Mouse (Mus musculus): Measurements from ENCODE around the gene Ccn2. TPM values are rescaled to one million over a fixed set of nuclear protein-coding genes. Genes with fewer than 3 reads are reported as not detected.

Gene Ccn2
- polyA plus RNA-seq, 1 experiment from 2014 or later, result 0.84 TPM

DNA sequence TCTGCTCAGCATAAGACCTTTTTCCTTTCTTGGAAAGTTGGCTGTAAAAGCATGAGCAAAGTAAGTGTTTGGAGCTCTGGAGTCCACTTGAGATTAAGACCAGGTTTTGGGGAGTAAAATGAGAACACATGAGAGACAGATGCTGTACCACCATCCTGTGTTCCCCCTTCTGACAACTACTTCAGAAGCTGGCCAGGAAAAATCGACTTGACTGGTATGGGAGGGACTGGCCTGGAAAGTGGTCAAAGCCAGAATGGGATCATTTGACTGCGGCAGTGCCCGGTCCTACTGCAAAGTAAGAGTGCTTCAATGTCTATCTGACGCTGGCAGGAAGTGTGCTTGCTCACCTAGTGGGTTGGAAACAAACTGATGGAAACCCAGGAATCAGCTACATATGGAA, 6.4 kb upstream of the Ccn2 start:
- H3K4me1 ChIP-seq (ENCODE audit: control insufficient read depth, insufficient read depth, low read length), result no peaks in the 10 kb centered on the region
- no peak for ATAC-seq (ENCODE audit: low read depth)
- 82% methylated on average over 4 of the region's 4 CpGs for WGBS
- H3K36me3 ChIP-seq (ENCODE audit: control insufficient read depth, insufficient read depth, low read length), result no peaks in the 10 kb centered on the region
- H3K4me3 ChIP-seq (ENCODE audit: low read depth, low read length), result no peak overlapping the region
- no peak overlapping the region for H3K9ac ChIP-seq (replicated peaks; ENCODE audit: low read depth, low read length)
- no peaks in the 10 kb centered on the region for H3K27me3 ChIP-seq (ENCODE audit: control insufficient read depth, insufficient read depth, low read length)
- H3K9me3 ChIP-seq (ENCODE audit: control insufficient read depth, low read length), result no peaks in the 10 kb centered on the region
- H3K27ac ChIP-seq (ENCODE audit: low read depth, low read length), result no peak overlapping the region
- no peak overlapping the region for H3K4me2 ChIP-seq (ENCODE audit: low read depth, low read length)

DNA sequence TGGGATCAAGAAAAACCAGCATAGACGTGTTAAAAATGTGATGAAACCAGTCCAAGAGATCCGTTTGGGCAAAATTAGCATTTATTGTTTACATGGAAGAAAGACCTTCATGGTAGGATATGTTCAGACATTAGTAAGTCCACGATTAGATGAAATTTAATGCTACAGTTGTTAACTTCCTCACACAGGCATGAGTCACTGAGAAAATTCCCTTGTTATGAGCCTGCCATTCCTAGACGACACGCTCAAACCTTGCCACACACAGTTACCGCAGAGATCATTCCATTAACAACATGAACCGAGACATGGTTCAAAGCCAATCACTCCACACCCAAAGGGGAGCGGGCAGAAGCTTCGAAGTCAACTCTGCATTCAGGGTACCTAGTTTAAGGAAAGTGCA, 6.0 kb upstream of the Ccn2 start:
- H3K4me3 ChIP-seq (ENCODE audit: low read depth, low read length), result no peak overlapping the region
- ATAC-seq (ENCODE audit: low read depth), result no peak
- H3K9ac ChIP-seq (replicated peaks; ENCODE audit: low read depth, low read length), result no peak overlapping the region
- no peak overlapping the region for H3K27ac ChIP-seq (ENCODE audit: low read depth, low read length)
- no peak overlapping the region for H3K4me2 ChIP-seq (ENCODE audit: low read depth, low read length)
- no peaks in the 10 kb centered on the region for H3K9me3 ChIP-seq (ENCODE audit: control insufficient read depth, low read length)
- no peaks in the 10 kb centered on the region for H3K27me3 ChIP-seq (ENCODE audit: control insufficient read depth, insufficient read depth, low read length)
- no peaks in the 10 kb centered on the region for H3K4me1 ChIP-seq (ENCODE audit: control insufficient read depth, insufficient read depth, low read length)
- H3K36me3 ChIP-seq (ENCODE audit: control insufficient read depth, insufficient read depth, low read length), result no peaks in the 10 kb centered on the region
- 91% methylated on average over 9 of the region's 9 CpGs for WGBS

DNA sequence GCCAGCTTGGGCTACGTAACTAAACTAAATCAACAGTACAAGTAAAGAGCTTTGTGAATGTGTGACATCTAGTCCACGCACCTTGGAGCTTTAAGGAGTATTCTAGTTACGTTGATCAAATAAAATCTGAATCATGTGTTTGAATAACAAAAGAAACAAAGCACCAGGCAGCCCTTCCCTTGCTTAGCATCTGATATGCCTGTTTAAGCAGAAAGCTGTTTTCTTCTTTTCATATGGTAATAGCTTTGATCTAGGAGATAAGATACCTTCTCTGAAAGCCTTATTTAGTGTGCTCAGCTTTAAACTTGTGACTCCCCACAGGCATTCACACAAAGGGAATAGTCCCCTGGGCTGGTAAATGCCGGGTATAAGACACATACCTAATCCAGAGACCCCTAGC, 4.7 kb upstream of the Ccn2 start:
- H3K27me3 ChIP-seq (ENCODE audit: control insufficient read depth, insufficient read depth, low read length), result no peaks in the 10 kb centered on the region
- H3K9ac ChIP-seq (replicated peaks; ENCODE audit: low read depth, low read length), result no peak overlapping the region
- WGBS, result 40% methylated on average over 4 of the region's 4 CpGs
- H3K4me2 ChIP-seq (ENCODE audit: low read depth, low read length), result no peak overlapping the region
- ATAC-seq (ENCODE audit: low read depth), result no peak
- H3K36me3 ChIP-seq (ENCODE audit: control insufficient read depth, insufficient read depth, low read length), result no peaks in the 10 kb centered on the region
- H3K27ac ChIP-seq (ENCODE audit: low read depth, low read length), result no peak overlapping the region
- H3K4me3 ChIP-seq (ENCODE audit: low read depth, low read length), result no peak overlapping the region
- no peaks in the 10 kb centered on the region for H3K9me3 ChIP-seq (ENCODE audit: control insufficient read depth, low read length)
- H3K4me1 ChIP-seq (ENCODE audit: control insufficient read depth, insufficient read depth, low read length), result no peaks in the 10 kb centered on the region

DNA sequence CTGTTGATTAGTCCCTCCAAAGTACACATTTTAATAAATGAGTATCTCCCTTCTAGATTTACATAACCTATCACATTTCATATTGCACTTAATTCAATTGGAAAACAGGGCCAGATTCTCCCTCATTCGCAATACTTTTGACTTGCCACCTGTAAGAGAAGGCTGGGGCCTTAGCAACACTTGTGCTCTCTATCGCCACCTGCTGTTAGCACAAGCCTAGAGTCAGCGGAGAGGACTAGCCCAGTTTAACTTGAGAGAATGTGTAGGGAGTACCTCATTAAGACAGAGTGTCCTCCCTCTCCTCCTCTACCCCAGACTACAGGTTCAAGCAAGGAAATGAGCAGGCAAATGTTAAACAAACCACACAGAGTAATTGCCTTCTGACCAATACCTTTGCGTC, 4.1 kb upstream of the Ccn2 start:
- no peaks in the 10 kb centered on the region for H3K9me3 ChIP-seq (ENCODE audit: control insufficient read depth, low read length)
- no peak overlapping the region for H3K4me3 ChIP-seq (ENCODE audit: low read depth, low read length)
- no peaks in the 10 kb centered on the region for H3K27me3 ChIP-seq (ENCODE audit: control insufficient read depth, insufficient read depth, low read length)
- H3K27ac ChIP-seq (ENCODE audit: low read depth, low read length), result no peak overlapping the region
- H3K36me3 ChIP-seq (ENCODE audit: control insufficient read depth, insufficient read depth, low read length), result no peaks in the 10 kb centered on the region
- peaks cover 3% of the 10 kb centered on the region; the same call in 1 of the 2 replicates for H3K4me1 ChIP-seq (ENCODE audit: control insufficient read depth, insufficient read depth, low read length)
- ATAC-seq (ENCODE audit: low read depth), result peak; percentile 50; the same call in 1 of the 2 replicates
- 16% methylated on average over 4 of the region's 4 CpGs for WGBS
- no peak overlapping the region for H3K4me2 ChIP-seq (ENCODE audit: low read depth, low read length)
- H3K9ac ChIP-seq (replicated peaks; ENCODE audit: low read depth, low read length), result no peak overlapping the region

DNA sequence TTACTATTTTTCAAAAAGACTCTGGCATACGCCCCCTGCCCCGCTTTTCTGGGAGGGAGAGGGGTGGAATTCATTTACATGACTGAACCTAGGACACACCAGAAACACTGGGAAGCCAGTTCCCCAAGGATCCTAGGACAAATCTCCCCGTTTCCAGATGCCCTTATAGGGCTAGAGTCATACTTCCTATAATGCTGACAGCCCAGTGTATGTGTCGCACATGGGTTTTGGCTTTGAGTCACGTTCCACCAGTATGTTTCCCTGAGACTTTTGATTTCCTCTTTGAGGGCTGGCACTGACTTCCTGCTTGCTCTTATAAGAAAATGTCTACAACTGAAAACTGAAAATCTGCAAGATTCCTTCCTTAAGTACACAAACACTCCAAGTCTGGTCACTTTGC, 3.5 kb upstream of the Ccn2 start:
- H3K4me2 ChIP-seq (ENCODE audit: low read depth, low read length), result no peak overlapping the region
- WGBS, result 75% methylated on average over 5 of the region's 5 CpGs
- no peak overlapping the region for H3K9ac ChIP-seq (replicated peaks; ENCODE audit: low read depth, low read length)
- no peaks in the 10 kb centered on the region for H3K36me3 ChIP-seq (ENCODE audit: control insufficient read depth, insufficient read depth, low read length)
- H3K27ac ChIP-seq (ENCODE audit: low read depth, low read length), result no peak overlapping the region
- peaks cover 5% of the 10 kb centered on the region; the same call in 1 of the 2 replicates for H3K4me1 ChIP-seq (ENCODE audit: control insufficient read depth, insufficient read depth, low read length)
- no peak for ATAC-seq (ENCODE audit: low read depth)
- H3K4me3 ChIP-seq (ENCODE audit: low read depth, low read length), result no peak overlapping the region
- H3K27me3 ChIP-seq (ENCODE audit: control insufficient read depth, insufficient read depth, low read length), result no peaks in the 10 kb centered on the region
- H3K9me3 ChIP-seq (ENCODE audit: control insufficient read depth, low read length), result no peaks in the 10 kb centered on the region

GRCm38 (mm10) chr10:24592318-24592717, 2.9 kb upstream of the Ccn2 start:
- no peaks in the 10 kb centered on the region for H3K36me3 ChIP-seq (ENCODE audit: control insufficient read depth, insufficient read depth, low read length)
- peaks cover 5% of the 10 kb centered on the region; the same call in 1 of the 2 replicates for H3K4me1 ChIP-seq (ENCODE audit: control insufficient read depth, insufficient read depth, low read length)
- no peaks in the 10 kb centered on the region for H3K27me3 ChIP-seq (ENCODE audit: control insufficient read depth, insufficient read depth, low read length)
- H3K9me3 ChIP-seq (ENCODE audit: control insufficient read depth, low read length), result no peaks in the 10 kb centered on the region
- no peak overlapping the region for H3K9ac ChIP-seq (replicated peaks; ENCODE audit: low read depth, low read length)
- 80% methylated on average over 2 of the region's 2 CpGs for WGBS
- ATAC-seq (ENCODE audit: low read depth), result no peak
- H3K4me2 ChIP-seq (ENCODE audit: low read depth, low read length), result no peak overlapping the region
- H3K27ac ChIP-seq (ENCODE audit: low read depth, low read length), result no peak overlapping the region
- H3K4me3 ChIP-seq (ENCODE audit: low read depth, low read length), result no peak overlapping the region

DNA sequence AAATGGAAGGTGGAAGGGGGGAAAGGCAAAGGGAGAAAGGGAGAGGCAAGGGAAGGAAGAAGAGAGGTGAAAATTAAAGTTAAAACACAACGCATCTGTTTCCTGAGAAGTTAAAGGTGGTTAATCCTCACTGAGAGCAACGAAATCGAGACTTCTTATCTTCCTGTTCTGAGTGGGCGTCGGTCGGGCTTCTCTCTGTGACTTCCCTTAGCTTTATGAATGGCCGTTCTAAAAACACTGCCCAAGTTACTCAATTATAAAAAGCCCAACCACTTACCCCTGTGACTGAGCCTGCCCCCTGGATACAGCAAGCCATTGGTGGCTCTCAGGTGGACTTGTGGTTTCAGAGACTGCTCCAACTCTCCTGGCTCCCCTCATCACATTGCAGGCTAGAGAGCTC, 2.3 kb upstream of the Ccn2 start:
- Histone ChIP-seq H3K4me2 (ENCODE audit: low read depth, low read length) (no peak overlapping the region), H3K27ac (ENCODE audit: low read depth, low read length) (no peak overlapping the region), H3K36me3 (ENCODE audit: control insufficient read depth, insufficient read depth, low read length) (no peaks in the 10 kb centered on the region), H3K4me3 (ENCODE audit: low read depth, low read length) (no peak overlapping the region), H3K27me3 (ENCODE audit: control insufficient read depth, insufficient read depth, low read length) (no peaks in the 10 kb centered on the region), H3K4me1 (ENCODE audit: control insufficient read depth, insufficient read depth, low read length) (peaks cover 5% of the 10 kb centered on the region; the same call in 1 of the 2 replicates), H3K9ac (replicated peaks; ENCODE audit: low read depth, low read length) (no peak overlapping the region), H3K9me3 (ENCODE audit: control insufficient read depth, low read length) (no peaks in the 10 kb centered on the region)
- no peak for ATAC-seq (ENCODE audit: low read depth)
- 84% methylated on average over 7 of the region's 7 CpGs for WGBS

- H3K27ac ChIP-seq (ENCODE audit: low read depth, low read length), result no peak overlapping the region
- H3K9ac ChIP-seq (replicated peaks; ENCODE audit: low read depth, low read length), result no peak overlapping the region
- no peak for ATAC-seq (ENCODE audit: low read depth)
- H3K4me1 ChIP-seq (ENCODE audit: control insufficient read depth, insufficient read depth, low read length), result peaks cover 5% of the 10 kb centered on the region; the same call in 1 of the 2 replicates
- no peak overlapping the region for H3K4me2 ChIP-seq (ENCODE audit: low read depth, low read length)
- no peaks in the 10 kb centered on the region for H3K9me3 ChIP-seq (ENCODE audit: control insufficient read depth, low read length)
- H3K36me3 ChIP-seq (ENCODE audit: control insufficient read depth, insufficient read depth, low read length), result no peaks in the 10 kb centered on the region
- WGBS, result 85% methylated on average over 4 of the region's 4 CpGs
- no peak overlapping the region for H3K4me3 ChIP-seq (ENCODE audit: low read depth, low read length)
- H3K27me3 ChIP-seq (ENCODE audit: control insufficient read depth, insufficient read depth, low read length), result no peaks in the 10 kb centered on the region
Measured at GRCm38 (mm10) chr10:24593556-24593955, 1.7 kb upstream of the Ccn2 start.

DNA sequence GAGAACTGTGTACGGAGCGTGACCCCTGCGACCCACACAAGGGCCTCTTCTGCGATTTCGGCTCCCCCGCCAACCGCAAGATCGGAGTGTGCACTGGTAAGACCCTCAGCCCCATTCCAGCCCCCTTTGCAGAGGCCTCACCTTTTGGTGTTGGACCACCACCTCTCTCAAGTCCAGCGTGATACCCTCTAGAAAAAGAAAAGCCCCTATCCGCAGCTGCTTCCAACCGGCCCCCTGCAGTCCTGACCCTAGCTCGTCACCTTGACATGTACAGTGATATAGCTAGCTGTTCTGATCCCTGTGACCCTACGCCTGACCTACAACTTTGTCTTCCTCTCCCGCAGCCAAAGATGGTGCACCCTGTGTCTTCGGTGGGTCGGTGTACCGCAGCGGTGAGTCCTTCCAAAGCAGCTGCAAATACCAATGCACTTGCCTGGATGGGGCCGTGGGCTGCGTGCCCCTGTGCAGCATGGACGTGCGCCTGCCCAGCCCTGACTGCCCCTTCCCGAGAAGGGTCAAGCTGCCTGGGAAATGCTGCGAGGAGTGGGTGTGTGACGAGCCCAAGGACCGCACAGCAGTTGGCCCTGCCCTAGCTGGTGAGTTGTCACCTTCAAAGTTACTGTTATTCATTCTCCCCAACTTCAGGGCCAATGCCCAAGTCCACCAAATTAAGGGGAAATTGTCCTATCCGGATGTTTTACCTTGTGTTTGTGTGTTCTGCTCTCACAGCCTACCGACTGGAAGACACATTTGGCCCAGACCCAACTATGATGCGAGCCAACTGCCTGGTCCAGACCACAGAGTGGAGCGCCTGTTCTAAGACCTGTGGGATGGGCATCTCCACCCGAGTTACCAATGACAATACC, 994 bp downstream of the Ccn2 start:
- peak; percentile 28 for ATAC-seq (ENCODE audit: low read depth)

More for the DNA sequence above, 994 bp downstream of the Ccn2 start:
- WGBS, result 15% methylated on average over 31 of the region's 31 CpGs
- no peaks in the 10 kb centered on the region for H3K9me3 ChIP-seq (ENCODE audit: control insufficient read depth, low read length)
- peaks cover 5% of the 10 kb centered on the region; the same call in 1 of the 2 replicates for H3K4me1 ChIP-seq (ENCODE audit: control insufficient read depth, insufficient read depth, low read length)
- H3K4me3 ChIP-seq (ENCODE audit: low read depth, low read length), result peak overlapping the region; percentile 68
- H3K4me2 ChIP-seq (ENCODE audit: low read depth, low read length), result peak overlapping the region; percentile 75
- no peaks in the 10 kb centered on the region for H3K36me3 ChIP-seq (ENCODE audit: control insufficient read depth, insufficient read depth, low read length)
- peak overlapping the region; percentile 76 for H3K9ac ChIP-seq (replicated peaks; ENCODE audit: low read depth, low read length)
- H3K27ac ChIP-seq (ENCODE audit: low read depth, low read length), result no peak overlapping the region
- no peaks in the 10 kb centered on the region for H3K27me3 ChIP-seq (ENCODE audit: control insufficient read depth, insufficient read depth, low read length)
